Mouse (Mus musculus) heart, adult 18-20 months (tissue): ENCODE results near the gene Iqsec1. TPM values are rescaled to one million over a fixed set of nuclear protein-coding genes. Genes with fewer than 3 reads are reported as not detected.

Experiments
- DNase-seq, 2 experiments: peaks; one replicate each; pipeline ENCODE4 v3.0.0; 2021 to 2022; ENCODE audit warnings: mixed read lengths in 1 of 2
- total RNA-seq, 2 experiments: library from RNA; stranded (reverse); gene quantifications; 2 replicates each; pipeline ENCODE4 v1.2.3; 2021

Gene Iqsec1
- total RNA-seq, 2 experiments from 2014 or later = 133 to 153 TPM

DNA sequence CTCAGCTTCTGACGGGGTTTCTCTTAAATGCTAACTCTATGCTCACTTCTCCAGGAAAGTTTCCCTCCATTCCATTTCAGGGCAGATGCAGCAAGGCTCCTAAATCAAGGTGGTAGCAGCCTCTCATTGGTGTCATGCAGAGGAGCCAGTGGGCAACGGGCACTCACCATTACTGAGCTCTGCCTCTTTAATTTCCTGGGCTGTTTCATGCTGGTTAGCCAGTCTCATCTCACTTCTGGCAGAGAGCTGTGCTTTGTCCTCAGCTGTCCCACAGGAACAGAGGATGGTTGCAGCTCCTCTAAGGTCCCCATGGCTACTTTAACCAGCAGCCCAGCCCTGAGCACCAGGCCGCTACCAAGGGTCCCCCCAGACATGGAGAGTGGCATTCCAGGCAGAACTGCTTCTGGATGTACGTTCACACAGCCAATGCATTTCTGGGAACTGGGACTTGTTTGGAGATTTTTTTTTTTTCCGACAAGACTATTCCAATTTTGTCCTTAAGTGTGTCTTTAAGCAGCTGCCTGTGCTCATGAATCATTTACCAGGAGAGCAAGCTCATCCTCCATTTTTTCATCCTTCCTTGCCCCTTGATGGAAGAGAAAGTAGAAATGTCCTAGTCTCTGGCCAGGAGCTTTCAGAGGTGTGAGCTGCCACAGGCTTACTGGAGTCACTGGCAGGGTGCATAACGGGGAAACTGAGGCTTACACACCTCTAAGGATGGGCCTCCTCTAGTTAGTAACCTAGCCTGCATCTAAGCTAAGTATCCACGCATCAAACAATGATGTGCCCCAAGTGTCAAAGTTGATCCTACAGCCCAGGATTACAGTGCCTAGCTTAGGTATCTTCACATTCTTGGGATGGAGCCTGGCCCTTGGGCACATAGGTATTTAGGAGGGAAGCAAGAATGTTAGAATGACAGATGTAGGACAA, 98.9 kb downstream of the Iqsec1 start:
- DNase-seq = no peak

DNA sequence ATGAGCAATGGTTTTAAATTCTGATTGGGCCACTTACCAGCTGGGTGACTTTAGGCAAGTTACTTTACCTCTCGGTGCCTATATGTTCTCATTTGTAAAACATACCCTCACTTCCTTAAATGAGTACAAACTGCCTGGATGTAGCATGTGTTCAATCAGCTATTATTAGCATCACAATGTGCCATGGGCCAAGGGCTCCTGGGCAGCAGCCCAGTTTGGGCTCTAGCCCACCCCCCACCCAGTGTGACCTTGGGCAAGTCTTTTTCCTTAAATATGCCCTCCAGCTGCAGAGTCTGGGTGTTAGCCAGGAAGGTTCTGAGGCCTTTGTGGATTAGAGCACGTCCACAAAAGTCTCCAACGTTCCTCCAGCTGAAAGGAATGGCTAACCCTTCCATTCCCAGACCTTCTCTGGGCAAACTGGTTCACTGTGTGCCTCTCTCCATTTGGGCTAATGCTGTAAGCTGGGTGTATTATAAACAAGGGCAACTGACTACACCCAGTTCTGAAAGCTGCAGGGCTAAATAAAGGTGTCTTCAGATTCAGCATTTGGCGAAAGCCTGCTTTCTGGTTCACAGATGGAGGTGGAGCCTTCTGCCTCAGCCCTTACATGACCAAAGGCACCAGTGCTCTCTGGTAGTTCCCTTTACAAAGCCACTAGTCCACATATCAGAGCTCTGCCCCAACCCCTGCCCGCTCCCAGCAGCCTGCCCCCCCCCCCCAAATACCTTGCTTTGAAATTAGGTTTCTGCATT, 101.3 kb downstream of the Iqsec1 start:
- peak; percentile 9 to 15 for DNase-seq

DNA sequence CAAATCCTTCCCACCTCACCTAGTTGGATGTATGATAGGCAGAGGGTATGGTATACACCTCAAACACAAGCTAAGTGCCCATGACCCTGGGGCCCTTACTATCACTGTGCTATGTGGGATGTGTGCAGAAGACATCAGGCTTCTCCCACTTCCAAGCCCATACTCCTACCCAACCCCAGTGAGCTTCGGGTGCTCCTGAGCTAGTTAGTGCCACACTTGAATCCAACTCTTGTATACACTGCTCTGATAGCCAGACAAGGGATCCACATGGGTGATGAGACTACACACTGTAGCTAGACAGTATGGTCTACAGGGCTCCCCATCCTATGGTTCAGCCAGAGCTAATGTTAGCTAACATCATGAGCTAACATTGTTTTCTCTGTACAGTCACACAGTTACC, 102.9 kb downstream of the Iqsec1 start:
- no peak for DNase-seq

DNA sequence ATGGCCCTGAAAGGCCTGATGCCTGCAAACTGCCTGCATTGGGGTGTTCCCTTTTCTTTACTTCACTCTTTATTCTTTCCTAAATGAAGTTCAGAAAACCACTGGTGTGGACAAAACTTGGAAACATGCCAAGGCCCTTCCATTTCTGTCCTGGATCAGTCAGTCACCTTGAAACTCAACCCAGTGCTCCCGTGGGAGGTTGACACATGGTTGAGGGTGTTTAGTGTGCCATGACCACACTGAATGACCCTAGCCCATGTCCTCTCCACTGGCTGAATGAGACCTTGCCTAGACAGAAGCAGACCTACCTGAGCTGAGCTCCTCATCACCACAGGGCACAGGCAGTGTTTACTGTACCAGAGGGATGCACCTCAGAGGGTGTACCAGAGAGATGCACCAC, 103.9 kb downstream of the Iqsec1 start:
- DNase-seq = no peak

DNA sequence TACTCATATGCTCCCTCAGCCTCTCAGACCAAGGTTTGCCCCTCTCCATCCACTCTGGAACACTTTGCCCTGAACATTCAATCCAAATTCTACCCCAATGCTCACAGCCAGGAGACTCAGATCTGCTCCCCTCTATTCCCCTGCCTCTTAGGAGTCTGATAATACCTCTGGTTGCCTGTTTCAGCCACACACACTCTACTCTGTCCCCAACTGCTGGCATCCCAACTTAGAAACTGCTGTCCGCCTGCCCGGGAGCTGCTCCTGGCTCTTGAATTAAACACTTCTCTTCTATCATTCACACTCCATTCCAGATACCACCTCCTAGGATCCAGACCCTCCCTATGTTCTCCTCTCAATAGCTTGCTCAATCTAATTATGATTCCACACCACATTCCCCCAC, 107.5 kb downstream of the Iqsec1 start:
- peak in 1 of 2 experiments; percentile 18 for DNase-seq

DNA sequence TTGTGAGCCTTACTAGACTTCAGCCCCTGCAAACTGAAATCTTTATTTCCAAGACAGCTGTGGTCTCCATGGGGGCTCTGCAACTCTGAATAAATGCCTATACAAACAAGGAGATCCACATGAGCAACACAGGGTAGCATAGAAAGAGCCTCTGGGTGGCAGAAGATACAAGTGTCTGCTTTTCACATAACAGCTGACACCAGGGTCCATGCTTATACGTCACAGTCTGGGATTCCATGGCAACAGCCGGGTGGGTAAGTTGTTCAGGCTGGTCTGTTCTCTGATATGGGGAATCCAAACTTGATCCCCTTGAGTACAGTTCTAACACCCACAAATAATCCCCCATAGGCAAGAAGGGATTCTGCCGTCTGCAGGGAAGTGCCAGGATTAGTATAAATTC, 108.1 kb downstream of the Iqsec1 start:
- no peak for DNase-seq

DNA sequence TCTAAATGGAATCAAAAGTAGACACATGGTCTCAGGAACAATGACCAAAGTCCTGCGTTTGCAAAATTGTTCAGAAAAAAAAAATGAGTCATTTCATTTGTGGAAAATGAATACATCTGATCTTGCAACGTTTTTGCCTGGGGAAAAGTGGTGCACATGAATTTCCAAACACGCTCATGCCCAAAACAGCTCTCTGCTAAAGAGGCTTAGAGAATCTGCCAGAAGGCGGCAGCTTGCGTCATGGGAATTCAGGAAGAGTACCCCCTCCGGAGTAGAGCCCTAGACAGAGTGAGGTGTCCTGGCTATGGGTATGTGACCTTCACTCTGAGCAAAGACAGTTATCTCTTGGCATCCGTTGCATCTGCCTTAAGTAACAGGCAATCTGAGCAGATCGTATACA, 116.9 kb downstream of the Iqsec1 start:
- DNase-seq = no peak

DNA sequence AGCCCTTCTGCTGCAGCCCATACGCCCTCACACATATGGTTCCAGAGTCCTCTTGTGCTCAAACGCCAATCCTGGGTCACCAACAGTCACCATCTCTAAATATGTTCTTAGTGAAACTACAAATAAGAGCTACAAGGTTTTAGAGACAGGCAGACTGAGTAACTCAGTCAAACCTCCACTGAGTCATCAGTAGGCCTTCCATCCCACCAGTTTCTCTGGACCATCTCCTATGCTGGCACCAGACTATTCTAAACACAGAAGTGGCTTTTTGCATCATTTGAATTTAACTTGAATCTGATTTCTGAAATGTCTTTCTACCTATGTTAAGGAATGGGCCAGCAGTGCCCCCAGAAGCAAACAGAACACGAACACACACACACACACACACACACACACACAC, 120.5 kb downstream of the Iqsec1 start:
- no peak for DNase-seq

DNA sequence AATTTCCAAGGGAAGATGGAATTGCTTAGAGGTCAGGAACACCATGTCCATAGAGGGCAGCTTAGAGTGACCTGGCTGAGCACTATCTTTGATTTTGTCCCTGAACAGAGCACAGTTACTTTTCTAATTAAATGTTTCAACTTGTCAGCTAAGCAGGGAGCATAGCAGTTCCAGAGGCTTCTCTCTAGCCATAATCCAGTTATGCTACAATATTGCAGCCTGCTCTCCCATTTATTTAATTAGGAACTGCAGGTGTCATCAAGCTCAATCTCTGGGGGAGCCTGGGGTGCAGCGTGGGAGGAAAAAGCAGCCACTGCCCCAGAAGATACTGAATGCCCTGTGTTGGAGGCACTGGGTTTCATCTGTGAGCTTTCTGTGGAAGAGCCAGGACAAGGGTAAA, 127.1 kb downstream of the Iqsec1 start:
- no peak for DNase-seq

DNA sequence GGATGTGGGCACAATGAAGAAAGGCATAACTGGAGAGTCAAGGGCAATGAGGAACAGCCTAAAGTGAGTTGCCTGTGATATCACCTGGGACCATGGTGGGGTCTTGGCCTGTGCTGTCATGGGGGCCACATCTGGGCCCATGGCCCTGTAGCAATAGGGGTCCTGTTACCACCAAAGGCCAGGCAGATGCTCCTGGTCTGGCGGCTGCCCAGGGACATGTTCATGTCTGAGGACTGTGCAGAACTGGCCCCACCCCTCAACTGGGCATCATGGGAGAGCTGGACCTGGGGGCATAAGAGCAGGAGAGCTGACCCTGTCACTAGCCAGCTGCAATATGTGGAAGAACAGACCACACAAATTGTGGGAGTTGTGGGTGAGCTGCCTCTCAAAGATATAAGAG, 130.6 kb downstream of the Iqsec1 start:
- DNase-seq = no peak

DNA sequence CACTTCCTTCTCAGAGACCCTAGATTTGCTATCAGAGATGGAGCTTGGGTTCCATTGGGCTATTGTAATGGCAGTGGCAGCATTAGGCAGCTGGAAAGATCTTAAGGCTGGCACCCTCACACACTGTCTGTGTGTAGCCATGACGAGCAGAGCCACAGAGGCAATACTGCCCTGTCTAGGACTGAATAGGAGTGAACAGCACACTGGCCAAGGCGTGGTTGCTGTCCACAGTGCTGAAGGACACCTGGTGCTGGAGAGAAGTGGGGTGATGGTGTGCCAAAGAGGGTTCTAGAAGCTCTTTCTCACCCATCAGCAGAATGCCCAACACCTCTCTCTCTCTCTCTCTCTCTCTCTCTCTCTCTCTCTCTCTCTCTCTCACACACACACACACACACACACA, 136.1 kb downstream of the Iqsec1 start:
- DNase-seq = peak in 1 of 2 experiments; percentile 26

DNA sequence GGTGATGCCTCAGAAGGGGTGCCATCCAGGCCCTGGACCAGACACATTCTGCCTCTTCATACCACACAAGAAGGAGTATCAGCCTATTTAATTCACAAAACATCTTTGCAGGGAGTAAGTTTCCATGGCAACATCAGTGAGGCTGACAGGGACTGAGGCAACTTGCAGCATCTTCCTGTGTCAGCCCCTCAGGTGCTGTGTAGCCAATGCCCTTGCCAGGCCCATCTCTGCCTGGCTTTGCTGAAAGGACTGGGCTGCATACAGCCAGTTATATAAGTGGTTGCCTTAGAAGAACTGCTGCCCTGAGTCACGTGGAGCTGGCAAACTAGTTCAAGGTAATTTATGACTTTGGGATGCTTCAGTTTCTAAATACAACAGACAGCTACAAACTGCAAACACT, 140.4 kb downstream of the Iqsec1 start:
- DNase-seq = no peak

DNA sequence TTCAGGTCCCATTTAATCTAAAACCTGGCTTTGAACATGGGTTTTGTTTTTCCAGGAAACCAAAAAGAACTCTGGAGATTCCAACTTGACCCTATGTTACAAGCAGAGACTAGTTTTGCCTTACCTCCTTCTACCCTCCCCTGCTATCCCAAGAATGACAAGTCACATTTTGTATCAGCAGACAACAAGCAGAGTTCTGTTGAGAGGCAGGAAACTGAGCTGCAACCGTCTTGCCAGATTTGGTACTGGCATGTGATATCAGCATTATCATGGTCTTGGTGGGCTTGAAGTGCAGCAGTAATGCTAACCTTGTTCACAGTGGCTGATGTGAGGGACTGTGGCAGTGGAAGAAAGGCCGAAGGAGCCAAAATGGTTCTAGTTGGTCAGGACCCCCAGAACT, 141.0 kb downstream of the Iqsec1 start:
- no peak for DNase-seq

DNA sequence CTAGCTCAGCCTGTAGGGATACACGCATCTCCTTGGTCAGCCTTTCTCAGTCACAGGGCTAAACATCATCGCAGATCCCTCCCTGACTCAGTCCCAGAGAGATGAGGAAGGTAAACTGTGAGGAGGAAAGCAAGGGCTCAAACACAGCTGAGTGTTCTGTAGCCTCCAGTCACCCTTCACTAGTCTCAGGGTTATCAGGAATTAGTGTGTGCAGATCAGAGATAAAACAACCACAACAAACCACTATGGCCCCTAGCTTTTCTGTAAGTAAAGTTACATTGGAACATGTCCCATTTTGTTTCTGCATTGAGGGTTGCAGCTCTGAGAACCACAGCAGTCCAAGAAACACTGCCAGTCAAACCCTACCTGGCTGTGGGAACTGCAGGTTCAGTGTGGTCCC, 148.5 kb downstream of the Iqsec1 start:
- no peak for DNase-seq

DNA sequence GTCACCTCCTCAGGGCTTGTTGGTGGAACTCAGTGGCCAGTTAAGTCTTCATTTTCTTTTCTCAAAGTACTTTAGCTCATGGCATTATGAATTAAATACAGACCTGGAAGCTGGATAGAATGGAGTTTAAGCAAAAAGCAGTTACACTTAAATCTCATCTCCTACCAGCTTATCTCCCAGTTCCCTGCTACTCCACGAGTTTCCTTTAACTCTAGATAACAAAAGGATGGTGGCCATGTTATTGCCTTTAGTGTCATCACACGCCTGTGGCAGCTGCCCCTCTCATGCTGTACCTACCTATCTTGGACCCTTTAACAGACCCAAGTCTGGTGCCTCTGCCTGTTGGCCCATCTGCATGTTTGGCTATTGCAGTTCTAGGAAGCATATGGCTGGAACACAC, 151.7 kb downstream of the Iqsec1 start:
- DNase-seq = no peak

DNA sequence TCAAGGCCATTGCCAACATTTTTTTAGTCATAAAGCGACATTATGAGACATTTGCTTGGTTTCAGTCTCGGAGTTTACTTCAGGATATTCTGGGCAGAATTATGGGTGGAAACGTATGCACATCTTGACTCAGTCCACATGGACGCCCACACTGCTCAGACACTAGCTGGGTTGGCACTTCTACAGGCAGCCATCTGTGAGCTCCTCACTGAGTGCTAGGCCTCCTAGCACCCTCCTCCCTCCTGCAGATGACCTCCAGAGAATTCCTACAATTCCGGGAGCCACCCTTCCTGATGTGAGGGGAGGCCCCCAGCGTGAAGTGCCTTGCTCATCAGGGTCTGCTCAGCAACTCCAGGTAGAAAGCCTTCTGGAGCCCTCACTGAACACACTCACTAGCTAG, 158.9 kb downstream of the Iqsec1 start:
- no peak for DNase-seq

DNA sequence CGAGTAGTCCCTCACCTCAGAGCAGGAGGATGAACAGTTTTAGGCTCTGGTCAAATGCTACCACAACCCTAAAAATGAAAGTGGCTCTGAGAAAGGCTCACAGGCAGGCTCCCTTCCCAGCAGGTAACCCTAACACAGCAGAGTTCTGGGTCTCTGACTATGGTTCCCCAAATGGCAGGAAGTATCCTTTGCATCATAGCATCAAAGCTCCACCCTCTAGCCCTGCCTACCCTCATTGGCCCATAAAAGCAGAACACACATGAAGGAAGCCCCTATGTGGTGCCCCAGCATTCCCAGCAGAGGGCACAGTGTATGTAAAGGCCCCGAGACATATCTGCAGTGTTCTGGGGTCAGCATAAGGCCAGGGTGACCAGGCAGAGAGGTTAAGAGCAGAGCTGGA, 163.4 kb downstream of the Iqsec1 start:
- no peak for DNase-seq

DNA sequence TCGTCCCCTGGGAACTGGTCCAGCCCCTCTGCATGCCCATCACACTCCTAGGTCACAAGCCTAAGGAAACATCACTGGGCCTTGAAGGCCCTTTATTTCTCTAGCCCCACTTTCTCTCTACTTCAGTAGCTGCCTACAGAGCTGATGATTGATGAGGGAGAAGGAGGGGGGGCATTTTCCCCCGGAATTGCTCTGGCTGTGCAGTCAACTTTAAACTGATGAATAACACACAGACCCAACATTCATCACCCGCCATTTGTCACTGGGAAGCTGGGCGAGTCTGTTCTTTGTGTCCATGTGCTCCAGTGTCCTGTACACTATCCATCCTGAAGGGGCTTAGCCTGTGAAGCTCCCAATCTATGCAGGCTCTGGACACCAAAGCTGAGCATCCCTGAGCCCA, 165.2 kb downstream of the Iqsec1 start:
- no peak for DNase-seq

DNA sequence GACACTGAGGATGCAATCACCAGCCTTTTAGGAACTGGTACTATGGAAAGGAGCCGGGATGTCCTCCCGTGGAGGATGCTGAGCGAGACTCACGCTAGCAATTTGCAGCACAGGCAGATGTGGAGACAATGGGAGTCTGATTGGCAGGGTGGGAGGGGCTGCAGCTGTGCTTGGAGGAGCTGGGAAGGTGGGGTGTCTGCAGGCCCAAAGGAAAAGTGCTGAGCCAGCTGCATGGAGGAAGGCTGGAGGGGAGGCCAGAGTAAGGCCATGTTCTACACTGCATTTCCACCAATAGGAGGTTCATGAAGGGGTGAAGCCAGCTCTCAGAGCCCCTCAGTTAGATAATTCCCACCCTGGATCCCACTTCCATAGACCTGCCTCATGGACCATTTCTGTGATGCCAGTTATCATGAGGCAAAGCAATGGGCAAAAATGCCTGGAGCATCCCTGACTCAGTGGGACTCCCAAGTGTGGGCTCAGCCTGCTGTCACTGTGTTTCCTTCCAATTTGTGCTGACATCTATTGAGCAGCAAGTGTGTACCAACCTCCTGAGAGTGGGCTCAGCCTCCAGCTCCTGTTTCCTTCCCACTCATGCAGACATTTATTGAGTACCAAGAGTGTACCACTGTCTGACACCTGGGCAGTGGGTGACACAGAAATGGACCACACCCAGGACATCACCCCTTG, 166.4 kb downstream of the Iqsec1 start:
- no peak for DNase-seq

DNA sequence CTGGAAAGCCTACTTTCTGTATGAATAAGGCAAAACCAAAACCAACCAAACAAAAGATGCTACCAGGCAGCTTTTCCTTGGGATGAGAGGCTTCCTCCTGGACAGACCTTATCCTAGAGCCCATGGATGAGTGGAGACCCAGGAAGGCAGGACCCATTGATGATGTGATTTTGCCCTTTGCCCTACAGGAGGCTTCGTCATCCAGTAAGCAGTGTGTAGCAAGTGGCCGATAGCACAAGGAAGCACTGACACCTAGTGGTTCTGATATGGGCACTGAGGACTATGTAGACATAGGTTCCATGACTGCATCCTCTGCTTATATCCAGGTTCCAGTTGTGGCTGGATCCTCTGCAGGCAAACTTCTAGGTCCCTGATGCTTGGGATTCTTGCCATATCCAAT, 168.6 kb downstream of the Iqsec1 start:
- DNase-seq = no peak

DNA sequence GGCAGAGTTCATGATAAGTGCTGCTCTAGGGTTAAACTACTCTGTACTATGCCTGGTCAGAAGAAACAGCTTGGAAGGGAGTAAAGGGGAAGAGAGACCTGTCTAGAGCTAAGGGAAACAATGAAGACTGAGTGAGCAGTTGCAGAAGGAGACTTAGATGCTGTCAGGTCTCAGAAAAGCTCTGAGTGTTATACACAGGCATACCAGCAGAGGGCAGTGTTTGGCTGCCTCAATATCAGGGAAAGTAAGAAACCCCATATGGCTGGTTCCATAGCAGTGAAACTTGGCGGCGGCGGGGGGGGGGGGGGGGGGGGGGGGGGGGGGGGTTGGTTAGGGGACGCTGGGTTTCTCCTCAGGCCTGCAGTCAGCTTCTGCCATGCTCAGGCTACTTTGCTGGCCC, 169.5 kb downstream of the Iqsec1 start:
- peak; percentile 42 to 80 for DNase-seq

DNA sequence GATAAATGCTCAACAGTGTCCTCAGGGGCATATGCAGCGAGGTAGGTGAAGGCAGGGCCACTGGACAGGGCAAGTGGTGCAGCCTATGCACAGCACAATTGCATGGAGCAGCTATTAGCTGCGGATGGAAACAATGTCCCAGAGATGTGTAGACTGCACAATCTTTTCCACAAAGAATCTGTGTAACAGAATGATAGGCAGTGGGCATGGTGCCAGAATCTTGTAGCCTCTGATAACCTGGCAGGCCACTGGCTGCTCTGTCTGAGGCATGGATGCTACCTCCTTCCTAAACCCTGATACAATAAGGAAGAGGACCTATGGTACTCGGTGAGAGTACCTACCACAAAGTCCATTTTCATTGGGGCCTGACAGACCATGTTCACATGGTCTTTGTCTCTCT, 171.9 kb downstream of the Iqsec1 start:
- no peak for DNase-seq

DNA sequence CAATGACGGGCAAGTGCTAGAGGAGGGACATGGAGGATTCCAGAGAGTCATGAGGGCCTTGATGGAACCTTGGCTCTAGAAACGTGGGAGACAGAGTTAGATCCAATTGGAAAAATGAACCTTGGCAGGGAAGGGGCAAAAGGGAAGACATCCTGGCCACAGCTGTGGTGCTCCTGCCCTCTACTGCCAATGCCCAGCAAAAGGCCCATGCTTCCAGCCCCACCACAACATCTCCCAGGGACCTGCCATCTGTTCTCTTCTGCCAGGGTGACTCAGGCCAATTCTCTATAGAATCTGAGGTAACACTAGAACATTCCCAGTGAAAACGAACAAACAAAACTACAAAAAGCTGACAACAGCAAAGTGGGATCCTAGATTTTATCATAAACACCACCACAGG, 173.1 kb downstream of the Iqsec1 start:
- DNase-seq = no peak
